In genomic region chr13:94990516-94990915, GRCm38 (mm10) we compare ENCODE assay signal across 16 mouse cellular contexts. TPM values are rescaled to one million over a fixed set of nuclear protein-coding genes. Genes with fewer than 3 reads are reported as not detected.
A peak's percentile ranks its signal among the peaks of the same experiment; 100 is the strongest.
DNase-seq lines count a peak whose midpoint lies in the region; ATAC-seq and TF ChIP-seq lines count a peak whose summit lies in the region.
"Had no signal": no experiment of that assay in that cellular context is flagged by ENCODE, and none has a peak within 500 bp of the region (broad histone marks: within the 10 kb centered on the region; RNA-seq: fewer than 3 reads in every experiment).

No protein-coding gene starts in this region.

- no peaks in the 10 kb centered on the region for H3K36me3 ChIP-seq in liver, postnatal 0 days (replicated peaks; ENCODE audit: insufficient read depth, low read length)
- H3K36me3 ChIP-seq in kidney, embryonic 15.5 days, result 0 out of 2 replicates have a peak, but pooled peaks cover 3% of the 10 kb centered on the region
- H3K36me3 ChIP-seq: forebrain, embryonic 12.5 days; hindbrain, embryonic 15.5 days had no signal

- no peak for TF ChIP-seq CTCF in liver, postnatal 0 days (IDR thresholded peaks at IDR 0.05; ENCODE audit: low read depth)

- H3K27ac ChIP-seq in liver, postnatal 0 days (ENCODE audit: low read depth), result no peak overlapping the region
- no peak overlapping the region for H3K27ac ChIP-seq in kidney, embryonic 15.5 days
- H3K27ac ChIP-seq: forebrain, embryonic 12.5 days; hindbrain, embryonic 15.5 days; liver, embryonic 13.5 days; neural tube, embryonic 13.5 days had no signal

- WGBS in liver, postnatal 0 days (ENCODE audit: insufficient replicate concordance), result 57% methylated on average over 5 of the region's 5 CpGs
- WGBS in kidney, embryonic 15.5 days, result 53% methylated on average over 5 of the region's 5 CpGs

- no peak for DNase-seq in liver, postnatal 0 days
- DNase-seq in liver, result no peak
- DNase-seq in lung, postnatal 25 days (ENCODE audit: low spot score), result peak; percentile 32
- no peak for DNase-seq in natural killer cell, adult 2 months (ENCODE audit: low spot score in 2 of 2)
- DNase-seq in embryo, embryonic 11 days, result no peak
- no peak for DNase-seq in cerebellum, adult 18-20 months
- DNase-seq: adrenal gland, postnatal 14 days; heart, adult 18-20 months; layer of hippocampus, adult 9-11 months; liver, embryonic 13.5 days; retina, postnatal 1 day had no signal

- no peak overlapping the region for H3K4me3 ChIP-seq in liver, postnatal 0 days (ENCODE audit: low read depth, low read length)
- H3K4me3 ChIP-seq in kidney, embryonic 15.5 days (replicated peaks), result no peak overlapping the region
- H3K4me3 ChIP-seq: forebrain, embryonic 12.5 days; hindbrain, embryonic 15.5 days; liver, embryonic 13.5 days; neural tube, embryonic 13.5 days had no signal

- H3K4me1 ChIP-seq in liver, postnatal 0 days (ENCODE audit: insufficient read depth), result no peaks in the 10 kb centered on the region
- no peaks in the 10 kb centered on the region for H3K4me1 ChIP-seq in kidney, embryonic 15.5 days
- H3K4me1 ChIP-seq: forebrain, embryonic 12.5 days; hindbrain, embryonic 15.5 days; neural tube, embryonic 13.5 days had no signal

- no peak overlapping the region for H3K4me2 ChIP-seq in liver, postnatal 0 days (ENCODE audit: low read depth, low read length)
- no peak overlapping the region for H3K4me2 ChIP-seq in kidney, embryonic 15.5 days
- H3K4me2 ChIP-seq: forebrain, embryonic 12.5 days; hindbrain, embryonic 15.5 days; liver, embryonic 13.5 days; neural tube, embryonic 13.5 days had no signal

- H3K9ac ChIP-seq in liver, postnatal 0 days (replicated peaks), result no peak overlapping the region
- H3K9ac ChIP-seq in kidney, embryonic 15.5 days, result no peak overlapping the region
- H3K9ac ChIP-seq: forebrain, embryonic 12.5 days; hindbrain, embryonic 15.5 days; liver, embryonic 13.5 days; neural tube, embryonic 13.5 days had no signal

- no peaks in the 10 kb centered on the region for H3K27me3 ChIP-seq in liver, postnatal 0 days (ENCODE audit: insufficient read depth, low read length)
- no peaks in the 10 kb centered on the region for H3K27me3 ChIP-seq in kidney, embryonic 15.5 days
- H3K27me3 ChIP-seq: forebrain, embryonic 12.5 days; hindbrain, embryonic 15.5 days; liver, embryonic 13.5 days; neural tube, embryonic 13.5 days had no signal

- no peaks in the 10 kb centered on the region for H3K9me3 ChIP-seq in liver, postnatal 0 days (ENCODE audit: low read length)
- no peaks in the 10 kb centered on the region for H3K9me3 ChIP-seq in kidney, embryonic 15.5 days (replicated peaks)
- H3K9me3 ChIP-seq: forebrain, embryonic 12.5 days; hindbrain, embryonic 15.5 days; liver, embryonic 13.5 days; neural tube, embryonic 13.5 days had no signal

- no peak for TF ChIP-seq EP300 in liver, postnatal 0 days (IDR thresholded peaks at IDR 0.05; ENCODE audit: low read depth)

- ATAC-seq in liver, postnatal 0 days, result peak; percentile 36; the same call in 1 of the 2 replicates
- 0 out of 2 replicates have a peak, but pooled peaks have one; percentile 43 for ATAC-seq in kidney, embryonic 15.5 days (replicated peaks; ENCODE audit: low FRiP score)
- ATAC-seq in activated CD4-positive, CD25-positive, alpha-beta regulatory T cell, adult 4 months, result no peak

RNA-seq across cellular contexts. Expression of gene Wdr41, which starts 14.4 kb away (rescaled TPM):
- polyA plus RNA-seq in liver, postnatal 0 days (2015; fragmentation: Nextera tagmentation; extraction: Ambion mirVana), result 7.4 and 7.5 TPM in 2 replicates
- 22.2 and 22.9 TPM in 2 replicates for polyA plus RNA-seq in kidney, embryonic 15.5 days (2015; fragmentation: Nextera tagmentation; extraction: Ambion mirVana)
- polyA plus RNA-seq in activated CD4-positive, CD25-positive, alpha-beta regulatory T cell, adult 4 months (2017; shearing (Covaris generic)), result 1 to 10 TPM; 3.7 to 4.1 TPM
